Mouse (Mus musculus) ES-Bruce4 (cell line): Measurements from ENCODE around the gene P4htm.

Experiments
- CTCF ChIP-seq: IDR thresholded peaks from one replicate; pipeline ENCODE4 v1.8.1; 2011; ENCODE audit warnings: low read depth, low read length
- EP300 ChIP-seq: IDR thresholded peaks from 2 replicates; pipeline ENCODE4 v1.6.1; 2011; ENCODE audit warnings: low read depth, low read length; ENCODE audit not compliant: insufficient read depth

- TF ChIP-seq EP300 (no peak), CTCF (no peak)
Observed at GRCm38 (mm10) chr9:108631631-108632256, 34.3 kb upstream of the P4htm start.
